14 mouse cellular contexts compared by ENCODE assay signal in the genomic region with DNA sequence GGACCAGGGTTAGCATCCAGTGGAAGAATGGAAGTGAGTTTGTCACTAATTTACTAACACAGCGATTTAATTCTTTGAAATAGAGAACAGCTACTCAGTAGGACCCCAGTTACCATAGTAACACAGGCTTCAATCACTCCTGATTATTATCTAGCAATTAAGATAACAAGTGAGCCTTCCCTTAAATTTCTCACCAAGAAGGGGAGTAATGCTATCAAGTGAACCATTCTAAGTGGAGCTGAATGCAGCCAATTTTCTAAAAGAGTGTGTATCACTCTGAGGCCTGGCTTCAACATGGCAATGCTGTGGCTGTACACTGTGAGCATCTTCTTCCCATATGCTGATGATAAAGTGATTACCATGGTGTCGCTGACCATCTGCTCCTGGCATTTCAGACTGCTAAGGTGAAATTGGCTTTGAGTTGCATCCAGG.
DNase-seq lines count a peak whose midpoint lies in the region; ATAC-seq lines count a peak whose summit lies in the region.
"Had no signal": no experiment of that assay in that cellular context is flagged by ENCODE, and none has a peak within 500 bp of the region (broad histone marks: within the 10 kb centered on the region; RNA-seq: fewer than 3 reads in every experiment).

No protein-coding gene starts in this region.

- H3K36me3 ChIP-seq in hindbrain, embryonic 12.5 days = no peaks in the 10 kb centered on the region
- no peaks in the 10 kb centered on the region for H3K36me3 ChIP-seq in hindbrain, embryonic 10.5 days
- H3K36me3 ChIP-seq in forebrain, embryonic 14.5 days (ENCODE audit: control insufficient read depth, insufficient read depth, low read length) = no peaks in the 10 kb centered on the region
- H3K36me3 ChIP-seq in midbrain, embryonic 16.5 days (ENCODE audit: control insufficient read depth, insufficient read depth, low read length) = no peaks in the 10 kb centered on the region
- H3K36me3 ChIP-seq: heart, embryonic 12.5 days; liver, embryonic 13.5 days had no signal

- WGBS in hindbrain, embryonic 12.5 days = 52% methylated on average over 2 of the region's 2 CpGs
- WGBS in hindbrain, embryonic 10.5 days = 52% methylated on average over 2 of the region's 2 CpGs
- 21% methylated on average over 2 of the region's 2 CpGs for WGBS in forebrain, embryonic 14.5 days
- WGBS in midbrain, embryonic 16.5 days = 30% methylated on average over 2 of the region's 2 CpGs

- no peaks in the 10 kb centered on the region for H3K9me3 ChIP-seq in hindbrain, embryonic 12.5 days (replicated peaks)
- H3K9me3 ChIP-seq in hindbrain, embryonic 10.5 days = no peaks in the 10 kb centered on the region
- H3K9me3 ChIP-seq in forebrain, embryonic 14.5 days (replicated peaks; ENCODE audit: control insufficient read depth, low read length) = no peaks in the 10 kb centered on the region
- no peaks in the 10 kb centered on the region for H3K9me3 ChIP-seq in midbrain, embryonic 16.5 days (replicated peaks; ENCODE audit: control insufficient read depth, low read length, poor library complexity, severe bottlenecking)
- H3K9me3 ChIP-seq: heart, embryonic 12.5 days; liver, embryonic 13.5 days had no signal

- no peak overlapping the region for H3K9ac ChIP-seq in hindbrain, embryonic 12.5 days
- H3K9ac ChIP-seq in forebrain, embryonic 14.5 days (ENCODE audit: low read length) = no peak overlapping the region
- no peak overlapping the region for H3K9ac ChIP-seq in midbrain, embryonic 16.5 days (ENCODE audit: low read depth, low read length)
- H3K9ac ChIP-seq: heart, embryonic 12.5 days; liver, embryonic 13.5 days had no signal

- DNase-seq in hindbrain, embryonic 10.5 days (ENCODE audit: low spot score) = no peak
- peak; percentile 36 for DNase-seq in brain, embryonic 18.5 days (ENCODE audit: low read depth, low spot score)
- peak; percentile 84 for DNase-seq in forebrain, embryonic 14.5 days (ENCODE audit: low spot score)
- no peak for DNase-seq in ovary, postnatal 14 days (ENCODE audit: low spot score)
- DNase-seq: adrenal gland, postnatal 14 days; heart, postnatal 4 days; kidney, adult 8-10 months; liver, embryonic 13.5 days; thymus, adult 18-20 months had no signal

- ATAC-seq in hindbrain, embryonic 12.5 days (ENCODE audit: low FRiP score) = peak; percentile 35; the same call in 1 of the 2 replicates
- peak; percentile 93 for ATAC-seq in forebrain, embryonic 14.5 days
- ATAC-seq in midbrain, embryonic 16.5 days = peak; percentile 64
- no peak for ATAC-seq in frontal cortex, adult (ENCODE audit: low TSS enrichment)
- ATAC-seq: lung, postnatal 0 days had no signal

- no peak overlapping the region for H3K4me2 ChIP-seq in hindbrain, embryonic 12.5 days (replicated peaks)
- no peak overlapping the region for H3K4me2 ChIP-seq in forebrain, embryonic 14.5 days (ENCODE audit: low read length)
- no peak overlapping the region for H3K4me2 ChIP-seq in midbrain, embryonic 16.5 days (ENCODE audit: low read length)
- H3K4me2 ChIP-seq: heart, embryonic 12.5 days; liver, embryonic 13.5 days had no signal

- H3K27me3 ChIP-seq in hindbrain, embryonic 12.5 days = no peaks in the 10 kb centered on the region
- no peaks in the 10 kb centered on the region for H3K27me3 ChIP-seq in hindbrain, embryonic 10.5 days (ENCODE audit: insufficient read depth, poor library complexity, severe bottlenecking)
- H3K27me3 ChIP-seq in forebrain, embryonic 14.5 days (replicated peaks; ENCODE audit: control insufficient read depth, insufficient read depth, low read length) = no peaks in the 10 kb centered on the region
- H3K27me3 ChIP-seq in midbrain, embryonic 16.5 days (ENCODE audit: control insufficient read depth, insufficient read depth, low read depth, low read length) = no peaks in the 10 kb centered on the region
- H3K27me3 ChIP-seq: heart, embryonic 12.5 days; liver, embryonic 13.5 days had no signal

- no peaks in the 10 kb centered on the region for H3K4me1 ChIP-seq in hindbrain, embryonic 12.5 days
- H3K4me1 ChIP-seq in hindbrain, embryonic 10.5 days (replicated peaks) = 0 out of 2 replicates have a peak, but pooled peaks cover 5% of the 10 kb centered on the region
- peaks cover 8% of the 10 kb centered on the region for H3K4me1 ChIP-seq in forebrain, embryonic 14.5 days (ENCODE audit: control insufficient read depth, insufficient read depth, low read length)
- H3K4me1 ChIP-seq in midbrain, embryonic 16.5 days (ENCODE audit: control insufficient read depth, insufficient read depth, low read length) = 0 out of 2 replicates have a peak, but pooled peaks cover 5% of the 10 kb centered on the region
- H3K4me1 ChIP-seq: heart, embryonic 12.5 days; liver, embryonic 13.5 days had no signal

- no peak overlapping the region for H3K4me3 ChIP-seq in hindbrain, embryonic 12.5 days
- H3K4me3 ChIP-seq in hindbrain, embryonic 10.5 days = no peak overlapping the region
- no peak overlapping the region for H3K4me3 ChIP-seq in forebrain, embryonic 14.5 days (ENCODE audit: low read depth, low read length)
- H3K4me3 ChIP-seq in midbrain, embryonic 16.5 days (ENCODE audit: low read depth, low read length) = no peak overlapping the region
- H3K4me3 ChIP-seq: heart, embryonic 12.5 days; liver, embryonic 13.5 days had no signal

- H3K27ac ChIP-seq in hindbrain, embryonic 12.5 days = no peak overlapping the region
- H3K27ac ChIP-seq in hindbrain, embryonic 10.5 days = no peak overlapping the region
- peak overlapping the region; percentile 17; the same call in 1 of the 2 replicates for H3K27ac ChIP-seq in forebrain, embryonic 14.5 days (ENCODE audit: low read depth, low read length)
- peak overlapping the region; percentile 8; the same call in 1 of the 2 replicates for H3K27ac ChIP-seq in midbrain, embryonic 16.5 days (ENCODE audit: low read length)
- H3K27ac ChIP-seq: liver, embryonic 13.5 days had no signal

Comparison
In these comparisons a context has a peak if more than half of its experiments do, and no peak if none do; other contexts are left out.
1. H3K27ac ChIP-seq: peak in forebrain, embryonic 14.5 days (single experiment) and midbrain, embryonic 16.5 days (single experiment); none in hindbrain, embryonic 12.5 days (single experiment) and hindbrain, embryonic 10.5 days (single experiment).
2. DNase-seq: peak in brain, embryonic 18.5 days (single experiment) and forebrain, embryonic 14.5 days (single experiment); none in hindbrain, embryonic 10.5 days (single experiment) and ovary, postnatal 14 days (single experiment).